Mouse (Mus musculus) lung, embryonic 14.5 days (tissue): ENCODE measurements around the gene Phf21a. TPM values are rescaled to one million over a fixed set of nuclear protein-coding genes. Genes with fewer than 3 reads are reported as not detected.

Experiments used
- ATAC-seq: fragments of 200-750 bp; cut with Nextera tagmentation; 2 replicates; pipeline ENCODE4 v1.8.0; 2017; ENCODE audit warnings: mild to moderate bottlenecking, moderate TSS enrichment, moderate library complexity; ENCODE audit not compliant: insufficient read depth
- DNase-seq: peaks from one replicate; pipeline ENCODE4 v3.0.0-alpha.2; 2015
- H3K27ac ChIP-seq: fragments of 300-500 bp; sonication (generic); 2 replicates; pipeline ENCODE4 v1.5.1; 2014; ENCODE audit warnings: low read depth, mild to moderate bottlenecking, moderate library complexity
- H3K27me3 ChIP-seq: fragments of 300-500 bp; sonication (generic); 2 replicates; pipeline ENCODE4 v1.6.1; 2014; ENCODE audit warnings: low read length, control low read depth; ENCODE audit not compliant: insufficient read depth
- H3K36me3 ChIP-seq: fragments of 300-500 bp; sonication (generic); 2 replicates; pipeline ENCODE4 v1.6.1; 2014; ENCODE audit warnings: control low read depth; ENCODE audit not compliant: insufficient read depth
- H3K4me1 ChIP-seq: fragments of 300-500 bp; sonication (generic); 2 replicates; pipeline ENCODE4 v1.6.1; 2014; ENCODE audit warnings: antibody characterized with exemption, control low read depth; ENCODE audit not compliant: insufficient read depth
- H3K4me2 ChIP-seq: fragments of 300-500 bp; sonication (generic); 2 replicates; pipeline ENCODE4 v1.6.1; 2014; ENCODE audit warnings: mild to moderate bottlenecking
- H3K4me3 ChIP-seq: fragments of 300-500 bp; sonication (generic); 2 replicates; pipeline ENCODE4 v1.5.1; 2014; ENCODE audit warnings: low read depth, low read length
- H3K9ac ChIP-seq: fragments of 300-500 bp; sonication (generic); 2 replicates; pipeline ENCODE4 v1.6.1; 2014
- H3K9me3 ChIP-seq: fragments of 300-500 bp; sonication (generic); 2 replicates; pipeline ENCODE4 v1.6.1; 2016; ENCODE audit warnings: low read depth, low read length, control low read depth
- CTCF ChIP-seq: IDR thresholded peaks from 2 replicates; pipeline ENCODE4 v1.5.1; 2016; ENCODE audit warnings: antibody characterized with exemption, low read depth
- WGBS: fragments of 180-500 bp; shearing (Covaris S2); extraction: QIAGEN DNeasy Blood & Tissue Kit; methylation state at CpG from one replicate; pipeline ENCODE4 v1.1.7; 2014; 5-methylcytosine and 5-hydroxymethylcytosine counted together
- polyA plus RNA-seq: library from polyadenylated mRNA; unstranded; fragments of >200 nt; fragmentation: Nextera tagmentation; extraction: Ambion mirVana; gene quantifications from 2 replicates; pipeline ENCODE4 v1.2.1, GENCODE M21; 2014

Gene Phf21a
- polyA plus RNA-seq, 1 experiment from 2014 or later = 26.1 TPM

DNA sequence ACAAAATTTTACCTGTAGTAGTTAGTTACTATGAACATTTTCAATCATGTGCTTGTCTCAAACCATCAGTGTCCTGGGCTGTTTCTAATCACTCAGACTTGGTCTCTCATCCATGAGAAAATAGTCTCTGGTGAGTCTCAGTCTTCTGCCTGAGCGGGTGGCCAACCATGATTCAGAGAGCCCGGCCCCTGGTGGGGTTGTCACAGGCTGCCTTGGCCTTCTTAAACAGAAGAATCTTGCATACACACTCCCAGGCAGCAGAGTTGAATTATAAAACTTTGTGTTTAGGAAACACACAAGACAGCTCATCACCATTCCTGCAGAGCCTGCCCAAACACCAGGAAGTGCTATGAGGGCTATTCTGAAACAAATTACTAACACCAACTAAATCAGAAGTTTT lies 239.0 kb downstream of the Phf21a start:
- DNase-seq (no peak), ATAC-seq (no peak)
- H3K4me2 ChIP-seq = no peak overlapping the region
- no peaks in the 10 kb centered on the region for H3K4me1 ChIP-seq
- no peak overlapping the region for H3K9ac ChIP-seq
- H3K4me3 ChIP-seq = no peak overlapping the region
- TF ChIP-seq CTCF = no peak
- WGBS = 93% methylated on average over 2 of the region's 2 CpGs
- H3K36me3 ChIP-seq = peaks cover 82% of the 10 kb centered on the region
- H3K9me3 ChIP-seq = no peaks in the 10 kb centered on the region
- no peaks in the 10 kb centered on the region for H3K27me3 ChIP-seq
- H3K27ac ChIP-seq = no peak overlapping the region

DNA sequence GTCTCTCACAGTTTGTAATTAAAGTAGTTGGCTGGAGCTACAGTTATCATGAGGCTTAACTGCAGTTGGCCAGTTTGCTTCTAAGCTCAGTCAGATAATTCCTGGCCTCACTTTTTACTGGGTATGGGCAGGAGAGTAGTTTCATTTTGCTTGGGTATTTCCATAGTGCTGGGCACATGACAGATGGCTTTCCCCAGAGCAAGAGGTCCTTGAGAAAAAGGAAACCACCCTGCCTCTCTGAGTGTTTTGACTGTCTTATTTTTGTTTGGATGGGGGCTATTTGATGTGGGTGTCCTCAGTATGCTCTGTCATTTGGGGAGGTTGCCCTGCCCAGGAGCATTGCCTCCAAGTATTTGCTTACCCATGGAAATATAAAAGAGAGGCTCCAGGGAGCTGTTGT lies 249.5 kb downstream of the Phf21a start:
- no peak overlapping the region for H3K4me2 ChIP-seq
- H3K4me1 ChIP-seq = no peaks in the 10 kb centered on the region
- H3K9me3 ChIP-seq = no peaks in the 10 kb centered on the region
- peaks cover 48% of the 10 kb centered on the region for H3K36me3 ChIP-seq
- no peak for ATAC-seq
- no peaks in the 10 kb centered on the region for H3K27me3 ChIP-seq
- H3K27ac ChIP-seq = no peak overlapping the region
- DNase-seq = no peak
- no peak overlapping the region for H3K4me3 ChIP-seq
- no peak for TF ChIP-seq CTCF
- no peak overlapping the region for H3K9ac ChIP-seq

DNA sequence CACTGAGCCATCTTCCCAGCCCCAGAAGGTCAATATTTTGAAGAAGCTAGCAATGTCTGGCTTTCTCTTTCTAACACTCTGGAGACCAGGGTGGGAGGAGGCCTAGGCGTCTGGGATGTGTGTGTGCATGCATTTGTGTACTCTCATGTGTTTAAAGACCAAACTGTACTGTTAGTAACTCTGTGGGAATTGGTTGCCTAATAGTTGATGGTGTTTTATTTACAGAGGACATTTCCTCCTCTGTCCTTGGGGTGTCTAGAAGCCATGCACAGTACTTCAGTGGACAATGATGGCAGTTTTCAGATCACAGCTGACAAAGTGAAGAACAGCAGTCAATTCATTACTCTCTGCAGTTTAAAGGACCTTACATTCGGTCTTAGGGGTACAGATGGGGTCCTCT lies 254.3 kb downstream of the Phf21a start:
- Histone ChIP-seq H3K27ac (no peak overlapping the region), H3K36me3 (peaks cover 64% of the 10 kb centered on the region), H3K27me3 (no peaks in the 10 kb centered on the region), H3K9ac (no peak overlapping the region), H3K4me3 (no peak overlapping the region), H3K9me3 (no peaks in the 10 kb centered on the region), H3K4me2 (no peak overlapping the region), H3K4me1 (no peaks in the 10 kb centered on the region)
- no peak for TF ChIP-seq CTCF
- 80% methylated on average over 2 of the region's 2 CpGs for WGBS
- ATAC-seq (no peak), DNase-seq (no peak)

DNA sequence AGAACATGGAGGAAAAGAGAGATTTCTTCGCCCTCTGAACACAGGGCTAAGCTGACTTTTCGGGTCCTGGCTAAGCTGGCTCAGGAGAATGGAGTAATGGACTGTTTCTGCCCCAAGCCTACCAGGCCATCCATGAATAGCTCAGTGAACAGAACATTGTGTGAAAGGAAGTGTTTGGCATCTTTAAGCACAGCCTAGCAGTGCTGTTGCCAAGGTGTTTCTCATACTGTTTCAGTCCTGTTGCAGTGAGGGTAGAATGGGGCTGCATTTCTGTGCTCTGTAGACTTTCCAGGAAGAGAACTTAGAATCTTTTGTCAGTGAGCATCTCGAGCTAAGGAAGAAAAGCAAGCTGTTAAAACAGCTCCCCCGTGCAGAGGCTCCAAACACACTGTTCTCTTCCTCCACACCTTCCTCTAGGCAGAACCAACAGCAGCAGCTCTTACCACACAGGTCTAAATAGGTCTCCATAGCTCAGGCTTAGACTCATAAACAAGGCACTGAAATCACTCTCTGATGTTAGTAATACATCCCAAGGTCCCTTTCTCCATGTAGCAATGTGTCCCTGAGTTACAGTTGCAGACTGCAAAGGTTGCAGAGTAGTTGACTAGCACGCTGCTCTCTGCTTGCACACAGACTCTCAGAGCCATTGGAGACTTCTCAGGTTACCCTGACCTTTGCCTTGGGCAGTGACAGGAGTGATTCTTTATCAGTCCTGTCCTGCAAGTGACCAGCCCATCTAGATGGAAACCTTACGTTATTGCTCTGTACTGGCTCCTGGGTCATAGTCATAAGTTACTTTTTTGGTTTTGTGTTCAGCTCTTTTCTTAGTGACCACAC lies 256.9 kb downstream of the Phf21a start:
- TF ChIP-seq CTCF = no peak
- Histone ChIP-seq H3K27me3 (no peaks in the 10 kb centered on the region), H3K4me2 (no peak overlapping the region), H3K4me1 (no peaks in the 10 kb centered on the region), H3K9me3 (no peaks in the 10 kb centered on the region), H3K36me3 (peaks cover 60% of the 10 kb centered on the region), H3K4me3 (no peak overlapping the region), H3K27ac (no peak overlapping the region), H3K9ac (no peak overlapping the region)
- no peak for DNase-seq
- WGBS = 51% methylated on average over 6 of the region's 6 CpGs
- ATAC-seq = no peak

DNA sequence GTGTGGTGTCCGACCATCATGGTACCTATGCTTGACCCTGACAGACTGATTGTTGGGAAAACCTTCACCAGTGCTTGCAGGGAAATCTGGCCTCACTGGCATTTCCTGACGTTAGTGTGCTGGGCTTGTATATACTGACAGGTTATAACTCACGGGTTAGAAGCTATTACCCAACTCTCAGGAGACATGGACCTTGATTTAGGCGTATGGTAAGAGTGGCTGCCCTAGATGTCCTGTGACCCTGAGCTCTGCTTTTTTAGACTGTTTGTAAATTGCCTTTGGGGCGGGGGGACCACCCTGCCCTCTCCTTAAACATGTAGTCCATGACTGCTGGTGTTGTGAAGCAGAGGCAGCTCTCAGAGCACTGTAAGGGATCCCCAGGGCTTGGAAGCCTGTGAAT lies 257.8 kb downstream of the Phf21a start:
- no peak overlapping the region for H3K27ac ChIP-seq

DNA sequence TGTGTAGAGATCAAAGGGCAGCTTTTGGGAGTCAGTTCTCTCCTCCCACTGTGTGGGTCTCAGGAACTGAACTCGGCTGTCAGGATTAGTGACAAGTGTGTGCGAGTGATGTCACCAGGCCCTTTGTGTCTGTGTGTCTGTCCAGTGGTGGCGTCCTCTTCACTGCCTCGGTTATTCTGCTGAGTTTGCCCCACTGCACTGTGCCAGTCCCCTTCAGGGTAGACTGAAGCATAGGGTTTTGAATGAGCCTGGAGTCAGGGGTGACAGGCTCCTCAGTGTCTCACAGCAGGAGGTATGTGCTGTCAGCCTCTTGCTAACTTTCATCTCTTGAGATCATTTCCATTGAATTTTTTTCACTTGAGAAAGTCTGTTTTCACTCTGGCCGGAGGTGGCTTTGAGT lies 260.5 kb downstream of the Phf21a start:
- Histone ChIP-seq H3K9me3 (no peaks in the 10 kb centered on the region), H3K36me3 (peaks cover 71% of the 10 kb centered on the region), H3K27me3 (no peaks in the 10 kb centered on the region), H3K27ac (no peak overlapping the region), H3K4me1 (no peaks in the 10 kb centered on the region), H3K9ac (no peak overlapping the region), H3K4me3 (no peak overlapping the region), H3K4me2 (no peak overlapping the region)
- DNase-seq (no peak), ATAC-seq (no peak)
- WGBS = 71% methylated on average over 5 of the region's 5 CpGs
- no peak for TF ChIP-seq CTCF

More for the DNA sequence above, 257.8 kb downstream of the Phf21a start:
- no peaks in the 10 kb centered on the region for H3K9me3 ChIP-seq
- H3K36me3 ChIP-seq = peaks cover 55% of the 10 kb centered on the region
- no peak overlapping the region for H3K9ac ChIP-seq
- no peak overlapping the region for H3K4me3 ChIP-seq
- DNase-seq = no peak
- H3K27me3 ChIP-seq = no peaks in the 10 kb centered on the region
- no peaks in the 10 kb centered on the region for H3K4me1 ChIP-seq
- no peak for TF ChIP-seq CTCF
- no peak overlapping the region for H3K4me2 ChIP-seq
- no peak for ATAC-seq
- 56% methylated on average over 5 of the region's 5 CpGs for WGBS

DNA sequence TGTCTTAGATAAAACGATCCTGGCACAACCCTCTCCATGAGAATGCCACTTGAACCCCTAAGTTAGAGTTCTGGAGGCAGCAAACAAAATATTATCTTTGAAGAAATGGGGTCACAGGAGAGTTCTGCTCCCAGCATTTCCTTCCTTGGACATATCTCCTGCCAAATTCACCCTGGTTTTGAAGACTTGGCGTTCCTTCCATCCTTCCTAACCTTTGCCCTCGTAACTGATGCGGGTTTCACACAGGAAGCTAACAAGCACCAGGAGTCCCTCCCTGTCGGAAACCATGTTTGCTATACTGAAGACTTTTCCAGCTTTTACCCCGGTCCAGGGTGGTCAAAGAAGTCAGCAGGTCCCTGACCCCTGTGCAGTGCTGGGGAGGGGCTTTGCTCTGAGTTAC lies 261.3 kb downstream of the Phf21a start:
- H3K36me3 ChIP-seq = peaks cover 71% of the 10 kb centered on the region
- no peak for TF ChIP-seq CTCF
- H3K27me3 ChIP-seq = no peaks in the 10 kb centered on the region

More for the DNA sequence above, 261.3 kb downstream of the Phf21a start:
- 47% methylated on average over 6 of the region's 6 CpGs for WGBS
- Histone ChIP-seq H3K4me1 (no peaks in the 10 kb centered on the region), H3K27ac (no peak overlapping the region), H3K4me2 (no peak overlapping the region), H3K9me3 (no peaks in the 10 kb centered on the region), H3K9ac (no peak overlapping the region), H3K4me3 (no peak overlapping the region)
- DNase-seq (no peak), ATAC-seq (no peak)
